Mouse (Mus musculus): ENCODE results near the gene Tamm41. TPM values are rescaled to one million over a fixed set of nuclear protein-coding genes. Genes with fewer than 3 reads are reported as not detected.

Tamm41 gene
- total RNA-seq, 2 experiments from 2014 or later = 6.5 to 8.3 TPM

DNA sequence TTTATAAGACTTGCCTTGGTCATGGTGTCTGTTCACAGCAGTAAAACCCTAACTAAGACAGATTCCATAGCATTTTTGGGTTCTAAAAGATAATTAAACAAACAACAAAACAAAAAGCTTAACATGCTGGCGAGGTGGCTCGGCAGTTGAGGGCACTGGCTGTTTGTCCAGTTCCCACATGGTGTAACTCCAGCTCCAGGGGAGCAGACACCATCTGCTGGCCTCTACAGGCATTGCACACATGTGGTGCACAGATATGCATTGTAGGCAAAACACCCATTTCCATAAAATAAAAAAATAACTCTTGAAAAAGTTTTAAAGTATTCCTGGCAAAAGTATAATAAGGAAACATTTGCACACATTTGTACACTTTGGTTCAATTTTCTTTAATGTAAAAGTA lies 7.6 kb downstream of the Tamm41 start:
- intact Hi-C loops (cut with DNase I) = no loop called here
- DNase-seq = no peak

- no peak for DNase-seq
- intact Hi-C loops (cut with DNase I) = loop anchor here (2.0 kb wide), 1 partner anchor 100 kb away; no protein-coding TSS in a partner anchor
These were observed 8.4 kb downstream of the Tamm41 start for GRCm38 (mm10) chr6:115029248-115029647.

- intact Hi-C loops (cut with DNase I) = no loop called here
- no peak for DNase-seq
These were observed 10.1 kb downstream of the Tamm41 start for GRCm38 (mm10) chr6:115027485-115027992.

DNA sequence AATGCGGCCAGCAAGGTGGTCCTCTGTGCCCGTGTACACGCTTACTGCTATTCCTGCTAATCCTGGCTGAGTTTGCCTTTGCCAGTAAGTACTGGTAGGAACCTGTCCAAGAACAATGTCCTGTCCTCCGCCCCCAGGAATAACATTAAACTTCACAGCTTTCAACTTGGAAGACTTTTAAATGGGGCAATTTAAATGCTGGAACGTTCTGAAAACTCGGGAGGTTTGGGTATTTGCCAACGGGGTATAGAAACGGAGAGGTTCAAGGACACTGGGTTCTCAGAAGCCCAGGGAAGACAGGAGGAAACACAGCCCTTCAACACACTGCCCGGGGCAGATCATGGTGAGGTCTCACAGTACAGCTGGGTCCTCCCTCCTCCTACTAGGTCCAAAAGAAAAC lies 14.8 kb downstream of the Tamm41 start:
- DNase-seq = no peak
- intact Hi-C loops (cut with DNase I) = no loop called here

DNA sequence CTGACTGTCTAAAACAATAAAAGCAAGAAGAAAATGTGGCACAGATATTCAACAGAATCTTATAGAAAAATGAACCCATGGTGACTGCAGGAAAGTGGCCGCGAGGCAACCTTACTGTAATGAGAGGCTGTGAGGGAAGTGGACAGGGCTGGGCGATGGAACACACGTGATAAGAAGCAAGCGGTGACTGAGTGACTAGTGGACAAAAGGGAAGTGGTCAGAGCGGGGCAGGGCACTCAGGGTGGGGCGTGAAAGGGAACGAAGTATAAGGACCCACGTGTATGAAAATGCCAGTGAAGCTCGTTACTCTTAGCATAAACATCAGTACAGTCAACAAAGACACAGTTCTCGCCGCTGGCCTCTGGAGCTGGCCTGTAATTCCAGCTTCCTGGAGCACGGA lies 22.2 kb downstream of the Tamm41 start:
- intact Hi-C loops (cut with DNase I) = no loop called here
- peak in 1 of 2 experiments; percentile 16 for DNase-seq

DNA sequence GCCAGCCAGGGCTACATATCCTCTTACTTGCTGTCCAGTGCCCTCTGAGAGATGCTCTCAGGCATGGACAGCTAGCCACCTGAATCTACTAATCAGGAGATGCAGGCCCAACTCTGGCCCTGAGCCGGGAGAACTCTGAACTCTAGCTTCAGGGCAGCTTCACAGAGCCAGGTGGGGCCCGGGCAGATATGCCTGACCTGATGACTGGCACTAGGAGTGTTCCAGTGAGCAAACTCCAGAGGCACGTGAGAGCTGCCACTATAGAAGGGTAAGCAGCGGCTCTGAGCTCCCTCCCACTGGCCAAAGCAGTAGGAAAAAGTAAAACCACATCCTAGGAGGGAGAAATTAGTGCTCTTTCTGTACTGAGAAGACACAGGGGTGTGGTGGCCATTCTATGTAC lies 24.1 kb downstream of the Tamm41 start:
- intact Hi-C loops (cut with DNase I) = no loop called here
- DNase-seq = no peak

DNA sequence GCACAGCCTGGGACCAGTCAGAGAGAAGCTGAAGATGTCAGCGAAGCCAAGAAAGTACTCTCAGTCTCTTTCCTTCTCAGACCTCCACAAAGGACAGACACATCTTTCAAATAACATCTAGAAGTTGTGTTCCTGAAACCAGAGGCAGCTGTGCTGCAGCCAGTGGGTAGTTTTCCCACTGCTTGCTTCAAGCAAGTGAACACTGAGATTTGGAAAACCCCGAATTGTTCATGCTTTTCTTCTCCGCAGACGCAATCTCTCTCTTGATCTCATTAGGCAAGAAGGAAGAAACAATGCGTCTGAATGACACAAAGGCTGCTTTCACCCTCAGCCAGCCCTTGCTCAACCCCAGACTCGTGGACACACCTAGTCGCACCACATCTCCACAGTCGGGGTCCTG lies 25.9 kb downstream of the Tamm41 start:
- intact Hi-C loops (cut with DNase I) = no loop called here
- no peak for DNase-seq

DNA sequence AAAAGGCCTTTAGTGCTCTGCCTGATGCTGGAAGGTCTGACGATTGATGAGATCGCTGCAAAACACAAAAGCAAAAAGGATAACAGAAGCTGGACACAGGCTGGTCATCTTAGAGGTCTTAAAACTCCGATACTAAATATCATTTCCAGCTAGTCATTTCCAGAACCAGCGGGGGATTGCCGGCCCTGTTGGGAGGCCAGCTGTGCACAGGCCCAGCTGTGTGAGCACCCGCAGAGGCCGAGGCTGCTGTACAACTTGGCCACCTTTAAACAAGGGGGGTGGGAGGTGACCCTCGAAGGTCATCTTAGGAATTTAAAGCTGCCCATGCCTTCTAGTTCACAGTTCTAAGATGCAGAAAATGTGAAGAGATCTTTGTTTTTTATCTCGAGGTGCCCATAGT lies 26.9 kb downstream of the Tamm41 start:
- DNase-seq = no peak
- intact Hi-C loops (cut with DNase I) = no loop called here

DNA sequence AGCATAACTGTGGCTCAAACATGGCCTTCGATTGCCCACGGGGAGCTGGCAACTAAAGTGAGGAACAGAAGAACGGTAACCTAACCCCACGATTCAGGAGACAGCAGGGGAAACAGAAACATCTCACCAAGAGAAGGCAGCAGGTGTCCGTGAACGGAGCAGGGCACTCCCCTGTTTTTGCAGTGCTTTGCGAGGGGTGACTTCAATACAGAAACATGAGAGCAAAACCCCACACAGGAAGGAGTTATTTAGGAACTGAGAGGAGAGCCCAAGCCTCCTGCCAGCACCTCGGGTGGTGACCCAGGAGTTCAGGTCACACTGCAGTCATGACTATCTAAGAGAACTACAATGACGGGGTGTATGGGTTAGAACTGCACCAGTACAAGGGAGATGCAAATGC lies 27.4 kb downstream of the Tamm41 start:
- intact Hi-C loops (cut with DNase I) = no loop called here
- DNase-seq = no peak

DNA sequence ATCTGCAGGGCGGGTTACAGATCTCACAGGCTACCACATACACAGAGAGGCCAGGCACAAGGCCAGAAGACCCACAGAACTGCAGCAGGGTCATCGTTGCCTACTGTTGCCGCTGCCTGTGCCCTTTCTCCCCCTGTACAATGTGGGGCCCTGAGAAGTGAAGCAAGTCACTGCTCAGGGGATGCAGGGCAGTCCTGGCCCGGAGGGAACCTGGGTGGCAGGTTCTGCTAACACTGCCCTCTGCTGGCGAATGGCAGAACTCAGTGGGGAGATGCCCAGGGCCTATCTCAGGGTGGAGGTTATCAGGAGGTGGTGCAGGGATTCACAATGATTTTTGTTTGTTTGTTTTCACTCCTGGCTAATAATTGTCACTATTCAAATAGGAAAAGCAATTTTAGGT lies 29.9 kb downstream of the Tamm41 start:
- DNase-seq = peak; percentile 57 to 61
- intact Hi-C loops (cut with DNase I) = loop anchor here (1.0 to 5.0 kb wide), 3 partner anchors 35 to 280 kb away; no protein-coding TSS in a partner anchor

- intact Hi-C loops (cut with DNase I) = loop anchor here (1.0 to 5.0 kb wide), 3 partner anchors 35 to 280 kb away; no protein-coding TSS in a partner anchor
- DNase-seq = no peak
These were observed 30.7 kb downstream of the Tamm41 start for GRCm38 (mm10) chr6:115006948-115007347.

DNA sequence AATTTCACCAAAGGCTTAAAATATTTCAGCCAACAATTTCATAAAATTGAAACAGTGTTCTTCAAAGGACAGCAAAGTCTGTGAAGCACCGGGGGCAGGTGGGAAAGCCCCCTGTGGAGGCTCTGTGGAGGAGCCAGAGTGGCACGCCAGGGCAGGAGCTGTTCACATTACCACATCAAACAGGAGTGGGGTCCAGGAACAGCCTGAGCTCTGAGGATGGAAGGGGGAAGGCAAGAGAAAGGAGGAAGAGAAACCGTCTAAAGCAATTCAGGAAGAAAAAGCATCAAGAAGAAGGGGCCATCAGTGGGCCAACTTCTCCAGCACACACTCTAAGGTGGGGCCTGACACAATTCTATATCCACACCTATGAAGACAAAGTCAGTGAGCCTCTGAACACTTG lies 31.6 kb downstream of the Tamm41 start:
- intact Hi-C loops (cut with DNase I) = loop anchor here (5.0 kb wide), 2 partner anchors 34 to 279 kb away; no protein-coding TSS in a partner anchor
- DNase-seq = no peak

DNA sequence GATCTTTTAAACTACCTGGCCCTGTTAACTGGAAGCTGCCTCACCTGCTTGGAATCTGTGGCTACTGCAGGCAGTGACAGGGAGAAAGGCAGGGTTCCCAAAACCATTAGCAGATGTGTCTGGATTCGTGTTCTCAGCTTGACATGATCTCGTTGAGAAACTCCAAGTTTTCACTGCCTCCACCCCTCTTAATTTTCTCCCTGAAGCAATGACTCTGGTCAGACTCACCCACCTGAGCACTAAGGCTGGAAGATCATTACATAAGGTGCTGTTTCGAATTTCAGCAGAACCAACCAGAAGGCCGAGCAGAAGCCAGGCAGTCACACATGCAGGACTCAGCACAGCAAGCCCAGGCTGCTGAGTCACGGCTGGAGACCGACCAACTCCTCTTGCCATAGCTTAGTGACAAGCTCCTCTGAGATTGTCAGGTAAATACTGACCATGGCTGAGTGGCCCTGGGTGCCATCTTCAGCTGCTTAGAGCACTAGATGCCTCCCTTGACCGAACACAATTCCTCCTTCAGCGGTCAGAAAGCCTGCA lies 32.3 kb downstream of the Tamm41 start:
- intact Hi-C loops (cut with DNase I) = loop anchor here (5.0 kb wide), 2 partner anchors 33 to 278 kb away; no protein-coding TSS in a partner anchor
- DNase-seq = peak; percentile 22 to 41

- intact Hi-C loops (cut with DNase I) = loop anchor here (5.0 kb wide), 2 partner anchors 32 to 277 kb away; no protein-coding TSS in a partner anchor
These were observed 33.0 kb downstream of the Tamm41 start for GRCm38 (mm10) chr6:115004636-115005035.

DNA sequence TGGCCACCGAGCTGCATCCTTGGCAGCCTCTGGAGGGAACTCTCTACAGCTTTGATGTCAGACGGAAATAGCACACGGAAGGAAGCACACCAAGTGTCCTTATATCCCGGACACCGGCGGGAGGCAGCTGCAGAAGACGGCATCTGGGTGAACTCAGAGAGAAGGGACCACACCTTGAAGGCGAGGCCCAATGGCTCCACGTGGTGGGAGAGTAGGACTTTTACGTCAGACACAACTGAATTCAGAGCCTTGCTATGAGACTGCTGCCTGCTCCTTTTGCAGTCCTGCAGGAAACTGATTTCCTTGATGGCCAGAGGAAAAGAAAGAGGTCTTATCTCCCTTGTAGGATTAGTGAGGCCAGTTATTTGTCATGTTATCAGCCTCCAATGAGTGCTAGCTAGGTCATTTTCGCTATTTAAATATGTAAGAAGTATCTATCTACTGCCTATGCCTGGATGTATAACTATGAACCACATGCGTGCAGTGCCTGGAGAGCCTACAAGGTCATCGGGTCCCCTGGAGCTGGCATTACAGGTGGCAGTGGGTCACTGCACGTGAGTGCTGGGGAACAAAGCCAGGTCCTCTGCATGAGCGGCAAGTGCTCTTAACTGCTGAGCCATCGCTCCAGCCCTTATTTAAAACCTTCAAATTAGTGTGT lies 39.2 kb downstream of the Tamm41 start:
- no peak for DNase-seq
- intact Hi-C loops (cut with DNase I) = no loop called here

More at GRCm38 (mm10) chr6:115004636-115005035, 33.0 kb downstream of the Tamm41 start:
- no peak for DNase-seq

DNA sequence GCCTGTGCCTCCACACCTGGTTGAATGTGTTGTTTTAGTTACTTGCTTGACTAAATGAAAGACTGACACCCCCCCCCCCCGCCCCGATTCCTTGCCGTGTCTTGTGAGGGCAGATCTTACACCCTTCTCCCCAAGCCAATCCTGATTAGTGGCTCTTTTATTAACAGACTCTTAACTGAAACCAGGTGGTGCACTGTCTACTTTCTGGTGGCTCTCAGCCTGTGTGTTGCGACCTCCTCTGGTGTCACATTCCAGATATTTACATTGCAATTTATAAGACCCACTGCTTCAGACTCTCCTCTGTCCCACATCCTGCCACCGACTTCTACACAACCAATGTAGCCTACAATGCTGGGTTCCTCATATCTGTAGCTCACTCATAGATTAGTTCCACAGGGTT lies 40.2 kb downstream of the Tamm41 start:
- no peak for DNase-seq
- intact Hi-C loops (cut with DNase I) = no loop called here

GRCm38 (mm10) chr6:114996910-114997309 lies 40.8 kb downstream of the Tamm41 start:
- intact Hi-C loops (cut with DNase I) = no loop called here
- DNase-seq = no peak

- DNase-seq = no peak
- intact Hi-C loops (cut with DNase I) = no loop called here
These were observed 43.6 kb downstream of the Tamm41 start for GRCm38 (mm10) chr6:114994079-114994478.

GRCm38 (mm10) chr6:114993659-114994058 lies 44.0 kb downstream of the Tamm41 start:
- no peak for DNase-seq
- intact Hi-C loops (cut with DNase I) = no loop called here

GRCm38 (mm10) chr6:114991909-114992308 lies 45.8 kb downstream of the Tamm41 start:
- intact Hi-C loops (cut with DNase I) = no loop called here
- no peak for DNase-seq

DNA sequence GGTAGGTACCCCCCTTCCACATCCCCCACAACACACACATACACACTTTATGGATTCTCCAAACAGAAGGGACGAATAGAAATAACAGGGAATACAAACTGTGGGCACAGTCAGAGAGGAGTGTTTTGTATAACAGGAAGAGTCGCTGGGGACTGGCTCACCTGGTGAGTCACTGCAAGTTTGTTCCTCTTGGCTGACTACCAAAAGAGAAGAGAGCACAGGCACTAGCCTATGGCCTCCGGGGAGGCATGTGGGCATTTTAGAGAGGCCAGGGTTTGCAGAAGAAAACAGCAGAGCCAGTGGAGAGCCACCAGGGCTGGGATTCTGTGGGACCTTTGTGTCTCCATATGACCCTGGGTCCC lies 49.1 kb downstream of the Tamm41 start:
- no peak for DNase-seq
- intact Hi-C loops (cut with DNase I) = no loop called here
